Mouse (Mus musculus) midbrain, embryonic 16.5 days (tissue): ENCODE data around the gene Dbi. TPM values are rescaled to one million over a fixed set of nuclear protein-coding genes. Genes with fewer than 3 reads are reported as not detected.

ENCODE experiments used
- ATAC-seq: fragments of 200-750 bp; cut with Nextera tagmentation; 2 replicates; pipeline ENCODE4 v1.8.0; 2017; ENCODE audit warnings: moderate TSS enrichment
- H3K27ac ChIP-seq: fragments of 300-500 bp; sonication (generic); 2 replicates; pipeline ENCODE4 v1.5.1; 2014; ENCODE audit warnings: mild to moderate bottlenecking, low read length, mixed read lengths
- H3K27me3 ChIP-seq: fragments of 300-500 bp; sonication (generic); 2 replicates; pipeline ENCODE4 v1.6.1; 2014; ENCODE audit warnings: low read depth, low read length, mixed read lengths; ENCODE audit not compliant: control insufficient read depth, insufficient read depth
- H3K36me3 ChIP-seq: fragments of 300-500 bp; sonication (generic); 2 replicates; pipeline ENCODE4 v1.6.1; 2014; ENCODE audit warnings: mild to moderate bottlenecking, low read length, moderate library complexity, mixed read lengths; ENCODE audit not compliant: control insufficient read depth, insufficient read depth
- H3K4me1 ChIP-seq: fragments of 300-500 bp; sonication (generic); 2 replicates; pipeline ENCODE4 v1.6.1; 2014; ENCODE audit warnings: mild to moderate bottlenecking, low read length, mixed read lengths; ENCODE audit not compliant: control insufficient read depth, insufficient read depth
- H3K4me2 ChIP-seq: fragments of 300-500 bp; sonication (generic); 2 replicates; pipeline ENCODE4 v1.6.1; 2014; ENCODE audit warnings: mild to moderate bottlenecking, low read length, mixed read lengths
- H3K4me3 ChIP-seq: fragments of 300-500 bp; sonication (generic); 2 replicates; pipeline ENCODE4 v1.5.1; 2014; ENCODE audit warnings: low read depth, mild to moderate bottlenecking, low read length, moderate library complexity, mixed read lengths
- H3K9ac ChIP-seq: fragments of 300-500 bp; sonication (generic); 2 replicates; pipeline ENCODE4 v1.6.1; 2014; ENCODE audit warnings: low read depth, low read length, mixed read lengths
- H3K9me3 ChIP-seq: fragments of 300-500 bp; sonication (generic); replicated peaks from 2 replicates; pipeline ENCODE4 v1.6.1; 2014; ENCODE audit warnings: mild to moderate bottlenecking, low read length, mixed read lengths; ENCODE audit not compliant: control insufficient read depth, poor library complexity, severe bottlenecking
- WGBS: fragments of 180-500 bp; shearing (Covaris S2); extraction: QIAGEN DNeasy Blood & Tissue Kit; methylation state at CpG from one replicate; pipeline ENCODE4 v1.1.7; 2014; 5-methylcytosine and 5-hydroxymethylcytosine counted together
- polyA plus RNA-seq: library from polyadenylated mRNA; unstranded; fragments of >200 nt; fragmentation: Nextera tagmentation; extraction: Ambion mirVana; gene quantifications from 2 replicates; pipeline ENCODE4 v1.2.1, GENCODE M21; 2015

The Dbi gene
- polyA plus RNA-seq, 1 experiment from 2014 or later: 1,233 TPM

DNA sequence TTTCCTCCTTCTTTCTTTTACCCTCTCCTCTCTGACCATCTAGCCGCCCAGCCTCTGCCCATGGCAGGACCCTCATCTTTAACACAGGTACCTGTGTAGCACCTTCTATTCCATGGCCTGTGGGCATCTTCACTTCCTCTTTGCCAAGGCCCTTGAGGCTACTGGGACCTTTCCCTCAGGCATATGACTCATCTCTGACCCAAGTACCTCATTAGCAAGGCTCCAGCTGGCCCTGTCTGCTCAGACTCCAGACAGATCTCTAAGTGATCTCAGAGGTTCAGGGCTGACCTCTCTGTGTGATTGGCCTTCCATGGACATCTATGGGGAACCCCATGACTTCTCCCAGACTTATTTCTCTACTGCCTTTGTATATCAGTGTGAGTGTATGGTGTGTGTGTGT lies 40.2 kb downstream of the Dbi start:
- Histone ChIP-seq H3K36me3 (no peaks in the 10 kb centered on the region), H3K27ac (no peak overlapping the region), H3K4me3 (no peak overlapping the region), H3K9ac (no peak overlapping the region), H3K4me2 (no peak overlapping the region), H3K4me1 (no peaks in the 10 kb centered on the region), H3K27me3 (no peaks in the 10 kb centered on the region), H3K9me3 (no peaks in the 10 kb centered on the region)
- no peak for ATAC-seq
- 100% methylated on average over 1 of the region's 1 CpGs for WGBS

GRCm38 (mm10) chr1:120077746-120078410 lies 43.0 kb downstream of the Dbi start:
- Histone ChIP-seq H3K9me3 (no peaks in the 10 kb centered on the region), H3K36me3 (no peaks in the 10 kb centered on the region), H3K4me3 (no peak overlapping the region), H3K27ac (no peak overlapping the region), H3K9ac (no peak overlapping the region), H3K4me1 (peaks cover 6% of the 10 kb centered on the region), H3K27me3 (peaks cover 9% of the 10 kb centered on the region), H3K4me2 (no peak overlapping the region)
- ATAC-seq: no peak
- WGBS: 10% methylated on average over 9 of the region's 9 CpGs

- Histone ChIP-seq H3K9ac (no peak overlapping the region), H3K27me3 (peaks cover 21% of the 10 kb centered on the region), H3K9me3 (no peaks in the 10 kb centered on the region), H3K4me3 (no peak overlapping the region), H3K27ac (no peak overlapping the region), H3K4me2 (no peak overlapping the region), H3K36me3 (no peaks in the 10 kb centered on the region), H3K4me1 (peaks cover 9% of the 10 kb centered on the region)
- 92% methylated on average over 5 of the region's 5 CpGs for WGBS
- ATAC-seq: no peak
Measured at GRCm38 (mm10) chr1:120075507-120075906, 45.4 kb downstream of the Dbi start.

DNA sequence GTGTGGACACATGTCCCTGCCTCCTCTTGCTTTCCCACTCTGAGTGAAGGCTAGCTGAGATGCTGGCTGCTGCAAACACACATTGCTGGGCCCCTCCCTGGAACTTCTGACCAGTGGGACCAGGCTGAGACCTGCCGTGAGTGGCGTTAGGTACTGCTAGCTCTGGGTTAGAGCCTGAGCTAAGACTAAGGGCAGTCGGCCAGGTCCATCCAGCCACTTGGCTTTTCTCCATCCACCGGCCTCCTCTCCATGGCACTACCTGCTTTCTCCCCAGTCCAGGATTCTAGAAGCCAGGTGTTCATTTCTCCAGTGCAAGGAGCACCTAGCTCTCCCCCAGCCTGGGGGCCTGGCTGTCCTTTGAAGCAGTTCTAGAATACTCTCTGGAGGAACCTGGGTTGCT lies 45.9 kb downstream of the Dbi start:
- Histone ChIP-seq H3K27ac (no peak overlapping the region), H3K9me3 (no peaks in the 10 kb centered on the region), H3K4me1 (peaks cover 9% of the 10 kb centered on the region), H3K4me3 (no peak overlapping the region), H3K4me2 (no peak overlapping the region), H3K36me3 (no peaks in the 10 kb centered on the region), H3K27me3 (peaks cover 21% of the 10 kb centered on the region), H3K9ac (no peak overlapping the region)
- WGBS: 63% methylated on average over 4 of the region's 4 CpGs
- no peak for ATAC-seq

DNA sequence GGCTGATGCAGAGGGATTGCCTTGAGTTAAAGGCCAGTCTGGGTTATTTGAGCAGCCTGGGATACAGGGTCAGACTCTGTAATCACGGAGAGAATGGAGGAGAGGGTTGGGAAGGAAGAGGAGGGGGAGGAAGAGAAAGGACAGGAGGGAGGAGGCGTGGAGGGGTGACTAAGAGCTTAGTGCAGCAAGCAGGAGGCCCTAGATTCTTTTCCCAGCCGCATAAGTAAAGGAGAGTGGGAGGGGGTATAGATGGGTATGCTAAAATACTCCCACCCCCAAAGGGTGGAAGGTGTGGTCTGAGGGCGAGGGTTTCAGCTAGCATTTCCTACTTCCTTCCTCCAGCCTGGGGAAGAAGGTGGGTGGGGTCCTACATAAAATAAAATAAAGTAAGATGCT lies 46.6 kb downstream of the Dbi start:
- Histone ChIP-seq H3K9me3 (no peaks in the 10 kb centered on the region), H3K36me3 (no peaks in the 10 kb centered on the region), H3K9ac (no peak overlapping the region), H3K4me2 (no peak overlapping the region), H3K27me3 (peaks cover 21% of the 10 kb centered on the region), H3K4me3 (no peak overlapping the region), H3K27ac (no peak overlapping the region), H3K4me1 (peaks cover 9% of the 10 kb centered on the region)
- 27% methylated on average over 4 of the region's 4 CpGs for WGBS
- ATAC-seq: no peak

DNA sequence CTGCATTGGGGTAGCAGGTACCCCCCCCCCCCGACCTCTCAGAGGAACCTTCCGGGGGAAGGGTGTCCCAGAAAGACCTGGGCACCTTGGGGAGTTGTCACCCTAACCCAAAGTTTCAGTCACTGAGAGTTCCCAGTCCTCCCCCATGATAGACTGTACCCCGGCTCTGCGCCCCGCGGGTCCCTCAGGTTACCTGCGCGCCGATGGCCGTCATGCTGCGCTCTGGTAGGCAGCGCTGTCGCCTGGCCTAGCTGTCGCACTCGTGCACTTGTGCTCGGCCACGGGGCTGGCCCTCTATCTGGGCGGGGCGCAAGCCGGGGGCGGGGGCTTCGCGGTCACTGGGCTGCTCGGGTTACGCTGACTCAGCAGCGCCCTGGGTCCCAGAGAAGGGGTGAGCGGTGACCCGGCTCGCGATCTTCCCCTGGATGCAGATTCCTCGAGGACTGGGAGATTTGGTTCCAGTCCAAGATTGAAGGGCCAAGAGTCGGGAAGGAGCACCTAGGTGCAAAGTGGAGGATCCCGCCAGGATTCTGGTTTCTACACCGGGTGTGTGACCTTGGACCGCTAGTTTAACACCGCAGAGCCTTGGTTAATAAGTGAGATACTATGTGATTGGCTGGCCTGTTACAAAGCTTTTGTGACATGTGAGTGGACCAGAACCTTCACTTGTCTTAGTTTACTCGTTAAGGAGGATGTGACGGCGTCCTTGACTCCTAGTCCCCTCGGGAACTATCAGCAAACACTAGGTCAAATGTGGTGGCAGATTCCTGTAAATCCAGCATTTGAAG lies 47.2 kb downstream of the Dbi start, which contains the start of gene Tmem37:
Gene Tmem37 (minus strand): TSS at position 556 of the 788 bp plus-strand sequence.
- Histone ChIP-seq H3K9ac (peak within 1 kb of the TSS; percentile 56), H3K36me3 (no peaks in the 10 kb centered on the region), H3K4me1 (peaks cover 9% of the 10 kb centered on the region), H3K4me3 (peak within 1 kb of the TSS; percentile 34), H3K4me2 (peak within 1 kb of the TSS; percentile 75), H3K9me3 (no peaks in the 10 kb centered on the region), H3K27me3 (peaks cover 21% of the 10 kb centered on the region), H3K27ac (no peak within 1 kb of the TSS)
- peak; percentile 73 for ATAC-seq
- 1% methylated on average over 40 of the region's 40 CpGs for WGBS

DNA sequence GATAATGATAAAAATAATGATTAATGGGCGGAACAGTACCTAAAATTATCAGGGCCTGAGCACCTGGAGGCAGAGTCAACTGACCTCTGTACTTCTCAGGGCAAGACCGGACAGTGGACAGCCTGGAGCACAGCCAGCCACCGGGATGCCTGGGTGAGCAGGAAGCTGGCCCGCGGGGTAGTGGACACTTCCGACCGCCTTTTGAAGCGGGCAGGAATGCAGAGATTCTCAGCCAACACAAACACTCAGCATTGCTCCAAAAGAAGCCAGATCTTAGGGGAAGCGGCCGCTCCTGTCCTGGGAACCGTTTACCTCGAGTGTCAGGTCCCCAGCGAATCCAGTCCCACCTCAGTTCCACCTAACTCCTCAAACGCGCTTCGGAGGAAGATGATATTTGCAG lies 48.0 kb downstream of the Dbi start:
- no peaks in the 10 kb centered on the region for H3K36me3 ChIP-seq
- no peak for ATAC-seq
- peaks cover 21% of the 10 kb centered on the region for H3K27me3 ChIP-seq
- H3K4me1 ChIP-seq: peaks cover 9% of the 10 kb centered on the region
- WGBS: 13% methylated on average over 16 of the region's 16 CpGs
- H3K9ac ChIP-seq: no peak overlapping the region
- H3K9me3 ChIP-seq: no peaks in the 10 kb centered on the region
- H3K4me2 ChIP-seq: peak overlapping the region; percentile 75
- peak overlapping the region; percentile 34 for H3K4me3 ChIP-seq
- H3K27ac ChIP-seq: no peak overlapping the region

DNA sequence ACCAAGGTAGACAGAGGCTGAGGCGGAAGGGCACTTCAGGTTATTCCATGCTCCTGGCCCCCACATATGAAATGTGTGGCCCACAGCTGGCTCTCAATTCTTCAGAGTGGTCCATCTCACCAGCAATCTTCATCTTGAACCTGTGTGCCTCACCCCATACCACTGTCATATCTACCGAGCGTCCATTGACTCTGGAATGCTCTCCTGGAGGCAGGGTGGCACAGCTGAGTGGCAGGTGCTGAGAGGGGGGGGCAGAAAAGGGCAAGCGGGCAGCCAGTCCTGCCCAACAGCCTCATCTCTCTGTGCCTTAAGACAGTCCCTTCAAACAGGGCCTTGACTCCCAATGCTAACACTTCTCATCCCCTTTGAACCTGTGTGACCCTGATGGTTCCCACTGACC lies 49.7 kb downstream of the Dbi start:
- H3K27me3 ChIP-seq: peaks cover 21% of the 10 kb centered on the region
- no peak overlapping the region for H3K4me2 ChIP-seq
- ATAC-seq: no peak
- H3K27ac ChIP-seq: no peak overlapping the region
- no peak overlapping the region for H3K4me3 ChIP-seq
- H3K9me3 ChIP-seq: no peaks in the 10 kb centered on the region
- 93% methylated on average over 4 of the region's 4 CpGs for WGBS
- H3K9ac ChIP-seq: no peak overlapping the region
- H3K4me1 ChIP-seq: peaks cover 9% of the 10 kb centered on the region
- H3K36me3 ChIP-seq: no peaks in the 10 kb centered on the region

DNA sequence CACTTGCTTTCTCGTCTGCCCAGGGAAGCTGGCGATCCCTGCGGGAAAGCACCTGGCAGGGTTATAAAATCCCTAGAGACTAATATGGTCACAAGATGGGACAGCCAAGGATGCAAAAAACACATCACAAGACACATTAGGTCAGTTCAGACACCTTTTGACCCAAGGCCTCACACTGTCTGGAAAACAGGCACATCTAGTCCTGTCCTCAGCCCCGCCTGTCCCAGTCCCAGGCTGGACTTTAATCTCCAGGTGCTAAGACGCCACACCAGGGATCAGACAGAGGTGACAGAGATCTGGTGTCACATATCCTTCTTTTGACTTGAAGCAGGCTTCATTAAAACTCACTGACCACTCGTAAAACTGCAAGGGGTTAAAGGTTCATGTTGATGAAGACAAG lies 50.7 kb downstream of the Dbi start:
- Histone ChIP-seq H3K4me2 (no peak overlapping the region), H3K9ac (no peak overlapping the region), H3K27ac (no peak overlapping the region), H3K36me3 (no peaks in the 10 kb centered on the region), H3K27me3 (peaks cover 21% of the 10 kb centered on the region), H3K4me3 (no peak overlapping the region), H3K9me3 (no peaks in the 10 kb centered on the region), H3K4me1 (peaks cover 9% of the 10 kb centered on the region)
- no peak for ATAC-seq
- 76% methylated on average over 6 of the region's 6 CpGs for WGBS
